Mouse (Mus musculus) right cerebral cortex, adult 2 months (tissue): ENCODE measurements around the gene Chd6.
A peak's percentile ranks its signal among the peaks of the same experiment; 100 is the strongest.

Experiments used
- DNase-seq, 2 experiments: peaks; one replicate each; pipeline ENCODE4 v3.0.0; 2021 to 2022; ENCODE audit warnings: low spot score in 2 of 2

The Chd6 gene

GRCm38 (mm10) chr2:160932981-160933380 is 175.9 kb downstream of the Chd6 start:
- DNase-seq, result no peak

GRCm38 (mm10) chr2:160932325-160932724 is 176.6 kb downstream of the Chd6 start:
- DNase-seq, result no peak

- DNase-seq, result no peak
Measured at GRCm38 (mm10) chr2:160931378-160931777, 177.5 kb downstream of the Chd6 start.

GRCm38 (mm10) chr2:160925203-160925602 is 183.7 kb downstream of the Chd6 start:
- no peak for DNase-seq

- no peak for DNase-seq
Measured at GRCm38 (mm10) chr2:160921285-160921684, 187.6 kb downstream of the Chd6 start.

GRCm38 (mm10) chr2:160918930-160919215 is 190.0 kb downstream of the Chd6 start:
- no peak for DNase-seq

GRCm38 (mm10) chr2:160918154-160918929 is 190.5 kb downstream of the Chd6 start:
- no peak for DNase-seq

GRCm38 (mm10) chr2:160917313-160917712 is 191.6 kb downstream of the Chd6 start:
- DNase-seq, result no peak

- no peak for DNase-seq
Measured at GRCm38 (mm10) chr2:160916714-160917113, 192.2 kb downstream of the Chd6 start.

- DNase-seq, result peak in 1 of 2 experiments; percentile 40
Measured at GRCm38 (mm10) chr2:160915821-160916610, 192.9 kb downstream of the Chd6 start.

- DNase-seq, result no peak
Measured at GRCm38 (mm10) chr2:160914656-160915055, 194.2 kb downstream of the Chd6 start.

- DNase-seq, result no peak
Measured at GRCm38 (mm10) chr2:160912231-160912671, 196.6 kb downstream of the Chd6 start, which contains the start of gene Emilin3. TSS of gene Emilin3 (minus strand) at chr2:160912328.

GRCm38 (mm10) chr2:160911558-160912201 is 197.2 kb downstream of the Chd6 start:
- DNase-seq, result no peak

GRCm38 (mm10) chr2:160910633-160911032 is 198.2 kb downstream of the Chd6 start:
- no peak for DNase-seq

GRCm38 (mm10) chr2:160908607-160909006 is 200.3 kb downstream of the Chd6 start:
- DNase-seq, result no peak

- DNase-seq, result no peak
Measured at GRCm38 (mm10) chr2:160906101-160906500, 202.8 kb downstream of the Chd6 start.

- no peak for DNase-seq
Measured at GRCm38 (mm10) chr2:160905301-160905700, 203.6 kb downstream of the Chd6 start.

GRCm38 (mm10) chr2:160901656-160902412 is 207.0 kb downstream of the Chd6 start:
- DNase-seq, result no peak
